Mouse (Mus musculus) olfactory bulb, adult 2 months (tissue): ENCODE data around the gene Tspyl2.

Source experiments
- CTCF ChIP-seq: fragments of 200-500 bp; IDR thresholded peaks from 2 replicates; pipeline ENCODE4 v1.5.1; 2012; ENCODE audit warnings: low read depth, mild to moderate bottlenecking, low read length, moderate library complexity; ENCODE audit not compliant: insufficient read depth
- POLR2A ChIP-seq: fragments of 200-500 bp; IDR thresholded peaks from 2 replicates; pipeline ENCODE4 v1.6.1; 2012; ENCODE audit warnings: mild to moderate bottlenecking, low read depth, low read length, moderate library complexity; ENCODE audit not compliant: insufficient read depth

DNA sequence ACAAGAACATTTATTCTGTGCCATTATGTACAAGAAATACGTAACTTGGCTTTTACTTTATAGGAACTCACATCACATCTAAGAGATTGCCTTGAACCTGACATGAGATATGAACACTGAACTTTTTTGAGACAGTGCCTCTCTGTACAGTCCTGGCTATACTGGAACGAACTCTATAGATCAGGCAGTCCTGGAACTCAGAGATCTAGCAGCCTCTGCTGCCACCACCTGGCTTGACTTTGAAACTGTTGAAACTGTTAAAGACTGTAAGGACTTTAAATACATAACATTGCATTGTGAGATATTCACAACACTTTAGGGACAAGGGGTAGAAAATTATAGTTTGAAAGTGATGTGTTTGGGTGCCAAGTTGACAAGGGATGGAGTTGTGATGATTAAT is 34.3 kb downstream of the Tspyl2 start:
- TF ChIP-seq CTCF: no peak
- TF ChIP-seq POLR2A: no peak
